Mouse (Mus musculus): ENCODE measurements around the gene Psmb5.

GRCm38 (mm10) chr14:54642224-54642944, 24.6 kb upstream of the Psmb5 start:
- TF ChIP-seq CTCF (IDR thresholded peaks at IDR 0.05; ENCODE audit: borderline replicate concordance, insufficient read depth, low read length) (no peak), POLR2A (IDR thresholded peaks at IDR 0.05; ENCODE audit: low read depth, low read length) (no peak)

Data from embryonic fibroblast, embryonic 13.5 days (primary cell).